Mouse (Mus musculus): Measurements from ENCODE around the gene Myt1l.

- no peak for TF ChIP-seq EP300 (IDR thresholded peaks at IDR 0.05)
- peak; percentile 18; the same call in 1 of the 2 replicates for TF ChIP-seq CTCF (IDR thresholded peaks at IDR 0.05)
These were observed 409.7 kb downstream of the Myt1l start for GRCm38 (mm10) chr12:29937851-29938375.

Measured in lung, postnatal 0 days (tissue).